Mouse (Mus musculus) liver, embryonic 16.5 days (tissue): ENCODE results near the gene Mmp10. TPM values are rescaled to one million over a fixed set of nuclear protein-coding genes. Genes with fewer than 3 reads are reported as not detected.

ENCODE experiments used
- polyA plus RNA-seq: library from polyadenylated mRNA; unstranded; fragments of >200 nt; fragmentation: Nextera tagmentation; extraction: Ambion mirVana; gene quantifications from 2 replicates; pipeline ENCODE4 v1.2.1, GENCODE M21; 2015

Gene Mmp10
- polyA plus RNA-seq, 1 experiment from 2014 or later = not detected

Other genes starting within 250 kb of the Mmp10 start
- gene Mmp13, start 229.8 kb upstream of the Mmp10 start, polyA plus RNA-seq = 0.09 and 0.14 TPM in 2 replicates
- gene Mmp12, start 158.0 kb upstream of the Mmp10 start, polyA plus RNA-seq = not detected in 2 replicates
- not detected in 2 replicates for gene Mmp1b, start 114.3 kb upstream of the Mmp10 start, polyA plus RNA-seq
- not detected in 2 replicates for gene Mmp3, start 56.5 kb upstream of the Mmp10 start, polyA plus RNA-seq
- 15.8 and 20.0 TPM in 2 replicates for gene Mmp8, start 56.1 kb downstream of the Mmp10 start, polyA plus RNA-seq
- 0.09 and 0.22 TPM in 2 replicates for gene Mmp27, start 69.0 kb downstream of the Mmp10 start, polyA plus RNA-seq
- gene Mmp20, start 125.9 kb downstream of the Mmp10 start, polyA plus RNA-seq = not detected in 2 replicates
- not detected in 2 replicates for gene Mmp7, start 189.7 kb downstream of the Mmp10 start, polyA plus RNA-seq